Mouse (Mus musculus) erythroblast, embryonic 14.5 days (primary cell): Measurements from ENCODE around the gene Acat2. TPM values are rescaled to one million over a fixed set of nuclear protein-coding genes. Genes with fewer than 3 reads are reported as not detected.
"Not testable (repeated sequence)": the region's sequence is repeated elsewhere in the genome, so short reads cannot be mapped to it uniquely, and the experiment has no call there.

Experiments used
- H3K27me3 ChIP-seq: 2 replicates; pipeline ENCODE4 v1.6.1; 2012; ENCODE audit warnings: inconsistent platforms; ENCODE audit not compliant: control insufficient read depth
- H3K36me3 ChIP-seq: 2 replicates; pipeline ENCODE4 v1.6.1; 2012; ENCODE audit warnings: mild to moderate bottlenecking, inconsistent platforms; ENCODE audit not compliant: control insufficient read depth
- H3K4me1 ChIP-seq: 2 replicates; pipeline ENCODE4 v1.6.1; 2012; ENCODE audit warnings: inconsistent platforms; ENCODE audit not compliant: control insufficient read depth
- H3K4me3 ChIP-seq: replicated peaks from 2 replicates; pipeline ENCODE3; 2012; ENCODE audit warnings: moderate library complexity, mild to moderate bottlenecking, inconsistent platforms
- H3K9me3 ChIP-seq: 2 replicates; pipeline ENCODE4 v1.6.1; 2012; ENCODE audit warnings: low read length, inconsistent platforms, mixed read lengths; ENCODE audit not compliant: control insufficient read depth
- GATA1 ChIP-seq: IDR thresholded peaks from 2 replicates; pipeline ENCODE4 v1.6.1; 2012; ENCODE audit warnings: low read length, inconsistent platforms, mixed read lengths
- TAL1 ChIP-seq: IDR thresholded peaks from 3 replicates; pipeline ENCODE4 v1.6.1; 2012; ENCODE audit warnings: low read length, inconsistent platforms, mixed read lengths
- polyA plus RNA-seq: library from polyadenylated mRNA; stranded (reverse); fragments of >175 nt; gene quantifications from 2 replicates; pipeline ENCODE4 v1.2.3, GENCODE M21; 2012

The Acat2 gene
- polyA plus RNA-seq, 1 experiment = 0.38 TPM

GRCm38 (mm10) chr17:12996345-12996744 lies 35.8 kb upstream of the Acat2 start:
- H3K9me3 ChIP-seq = no peaks in the 10 kb centered on the region
- H3K4me1 ChIP-seq = peaks cover 12% of the 10 kb centered on the region
- H3K4me3 ChIP-seq = no peak overlapping the region
- TF ChIP-seq GATA1 = no peak
- TF ChIP-seq TAL1 = no peak
- no peaks in the 10 kb centered on the region for H3K27me3 ChIP-seq
- H3K36me3 ChIP-seq = no peaks in the 10 kb centered on the region

GRCm38 (mm10) chr17:12994069-12994468 lies 33.5 kb upstream of the Acat2 start, which contains the start of gene Wtap:
Gene Wtap (minus strand): TSS chr17:12994169.
- H3K36me3 ChIP-seq = peaks cover 5% of the 10 kb centered on the region
- no peaks in the 10 kb centered on the region for H3K27me3 ChIP-seq
- H3K4me3 ChIP-seq = peak within 1 kb of the TSS; percentile 100
- H3K9me3 ChIP-seq = no peaks in the 10 kb centered on the region
- no peak for TF ChIP-seq GATA1
- no peak for TF ChIP-seq TAL1
- peaks cover 26% of the 10 kb centered on the region for H3K4me1 ChIP-seq

- no peaks in the 10 kb centered on the region for H3K27me3 ChIP-seq
- TF ChIP-seq GATA1 (no peak), TAL1 (no peak)
These were observed 32.0 kb upstream of the Acat2 start for GRCm38 (mm10) chr17:12992470-12992991.

GRCm38 (mm10) chr17:12991635-12992358 lies 31.2 kb upstream of the Acat2 start:
- no peaks in the 10 kb centered on the region for H3K27me3 ChIP-seq
- H3K36me3 ChIP-seq = peaks cover 26% of the 10 kb centered on the region
- peak overlapping the region; percentile 100 for H3K4me3 ChIP-seq
- H3K4me1 ChIP-seq = peaks cover 39% of the 10 kb centered on the region
- no peaks in the 10 kb centered on the region for H3K9me3 ChIP-seq
- TF ChIP-seq GATA1 (no peak), TAL1 (no peak)

More at GRCm38 (mm10) chr17:12992470-12992991, 32.0 kb upstream of the Acat2 start:
- no peaks in the 10 kb centered on the region for H3K9me3 ChIP-seq
- H3K4me3 ChIP-seq = peak overlapping the region; percentile 100
- H3K4me1 ChIP-seq = peaks cover 37% of the 10 kb centered on the region
- peaks cover 20% of the 10 kb centered on the region for H3K36me3 ChIP-seq

- peaks cover 41% of the 10 kb centered on the region for H3K4me1 ChIP-seq
- no peaks in the 10 kb centered on the region for H3K27me3 ChIP-seq
- H3K36me3 ChIP-seq = peaks cover 31% of the 10 kb centered on the region
- no peaks in the 10 kb centered on the region for H3K9me3 ChIP-seq
- H3K4me3 ChIP-seq = peak overlapping the region; percentile 100
- TF ChIP-seq TAL1 = no peak
- no peak for TF ChIP-seq GATA1
These were observed 30.7 kb upstream of the Acat2 start for GRCm38 (mm10) chr17:12991194-12991634.

- Histone ChIP-seq H3K36me3 (peaks cover 36% of the 10 kb centered on the region), H3K27me3 (no peaks in the 10 kb centered on the region), H3K4me1 (peaks cover 41% of the 10 kb centered on the region), H3K9me3 (no peaks in the 10 kb centered on the region), H3K4me3 (peak overlapping the region; percentile 100)
- TF ChIP-seq GATA1 (no peak), TAL1 (no peak)
These were observed 30.1 kb upstream of the Acat2 start for GRCm38 (mm10) chr17:12990567-12991145.

- peaks cover 62% of the 10 kb centered on the region for H3K36me3 ChIP-seq
- H3K4me3 ChIP-seq = not testable (repeated sequence)
These were observed 27.5 kb upstream of the Acat2 start for GRCm38 (mm10) chr17:12988096-12988495.

GRCm38 (mm10) chr17:12983988-12984387 lies 23.4 kb upstream of the Acat2 start:
- Histone ChIP-seq H3K36me3 (peaks cover 93% of the 10 kb centered on the region), H3K4me3 (no peak overlapping the region), H3K9me3 (no peaks in the 10 kb centered on the region), H3K4me1 (peaks cover 14% of the 10 kb centered on the region), H3K27me3 (no peaks in the 10 kb centered on the region)
- no peak for TF ChIP-seq GATA1
- TF ChIP-seq TAL1 = no peak

More at GRCm38 (mm10) chr17:12988096-12988495, 27.5 kb upstream of the Acat2 start:
- H3K9me3 ChIP-seq, H3K27me3 ChIP-seq: not testable (repeated sequence)
- peaks cover 33% of the 10 kb centered on the region for H3K4me1 ChIP-seq

GRCm38 (mm10) chr17:12978546-12978945 lies 18.0 kb upstream of the Acat2 start:
- no peak overlapping the region for H3K4me3 ChIP-seq
- H3K4me1 ChIP-seq = no peaks in the 10 kb centered on the region
- peaks cover 63% of the 10 kb centered on the region for H3K36me3 ChIP-seq
- H3K9me3 ChIP-seq = no peaks in the 10 kb centered on the region
- no peak for TF ChIP-seq TAL1
- H3K27me3 ChIP-seq = no peaks in the 10 kb centered on the region
